Mouse (Mus musculus) heart, adult 2 months (tissue): ENCODE data around the gene Gm49369. TPM values are rescaled to one million over a fixed set of nuclear protein-coding genes. Genes with fewer than 3 reads are reported as not detected.

Experiments used
- DNase-seq, 2 experiments: peaks; one replicate each; pipeline ENCODE4 v3.0.0; 2021
- H3K27ac ChIP-seq: fragments of 200-600 bp; 2 replicates; pipeline ENCODE4 v1.8.1; 2022
- H3K27me3 ChIP-seq: fragments of 200-500 bp; 2 replicates; pipeline ENCODE4 v1.6.1; 2012; ENCODE audit warnings: mild to moderate bottlenecking, low read length, inconsistent platforms, mixed read lengths; ENCODE audit not compliant: control insufficient read depth, insufficient read depth
- H3K36me3 ChIP-seq: fragments of 200-500 bp; 2 replicates; pipeline ENCODE4 v1.6.1; 2012; ENCODE audit warnings: low read length, inconsistent platforms; ENCODE audit not compliant: control insufficient read depth, insufficient read depth
- H3K4me1 ChIP-seq: fragments of 200-500 bp; 2 replicates; pipeline ENCODE4 v1.6.1; 2011; ENCODE audit warnings: low read length; ENCODE audit not compliant: control insufficient read depth, insufficient read depth
- H3K4me3 ChIP-seq: fragments of 200-600 bp; 2 replicates; pipeline ENCODE4 v1.8.1; 2022
- H3K79me2 ChIP-seq: fragments of 200-500 bp; replicated peaks from 2 replicates; pipeline ENCODE4 v1.6.1; 2012; ENCODE audit warnings: mild to moderate bottlenecking, inconsistent platforms, low read length, moderate library complexity, mixed read lengths; ENCODE audit not compliant: control insufficient read depth, insufficient read depth
- H3K9ac ChIP-seq: fragments of 200-500 bp; 2 replicates; pipeline ENCODE4 v1.6.1; 2012; ENCODE audit warnings: low read depth, mild to moderate bottlenecking, control low read depth, inconsistent platforms, low read length, mixed read lengths
- CTCF ChIP-seq: fragments of 200-600 bp; IDR thresholded peaks from 2 replicates; pipeline ENCODE4 v1.8.1; 2022; ENCODE audit warnings: antibody characterized with exemption, mild to moderate bottlenecking, moderate library complexity
- EP300 ChIP-seq: fragments of 200-500 bp; IDR thresholded peaks from 2 replicates; pipeline ENCODE4 v1.6.1; 2011; ENCODE audit warnings: low read depth, low read length, control low read depth; ENCODE audit not compliant: insufficient read depth
- POLR2A ChIP-seq: fragments of 200-500 bp; IDR thresholded peaks from 2 replicates; pipeline ENCODE4 v1.6.1; 2011; ENCODE audit warnings: mild to moderate bottlenecking, low read depth, low read length, control low read depth; ENCODE audit not compliant: insufficient read depth
- WGBS: fragments of 180-500 bp; shearing (Covaris S2); methylation state at CpG from one replicate; pipeline ENCODE4 v1.1.7; 2018; 5-methylcytosine and 5-hydroxymethylcytosine counted together
- intact Hi-C: fragments of 180-260 bp; cut with DNase I; formaldehyde crosslinking; loops from one replicate; pipeline ENCODE4 v1.15.1; 2025
- long read RNA-seq: library from polyadenylated mRNA; stranded (forward); transcript quantifications from one replicate; pipeline ENCODE4 v2.0.0, GENCODE M21; 2021
- polyA plus RNA-seq: library from polyadenylated mRNA; depleted of rRNA; stranded (reverse); fragments of >200 nt; gene quantifications from 2 replicates; pipeline ENCODE4 v1.2.3, GENCODE M21; 2012; rRNA removed
- total RNA-seq, 2 experiments: library from RNA; stranded (reverse); gene quantifications; 2 replicates each; pipeline ENCODE4 v1.2.3; 2021

Gm49369 gene
- total RNA-seq (1 to 10 TPM; 3.5 to 4.9 TPM), polyA plus RNA-seq (0.23 TPM in 1 of 2 replicates, not detected in the other)
- long read RNA-seq = 0 reads

DNA sequence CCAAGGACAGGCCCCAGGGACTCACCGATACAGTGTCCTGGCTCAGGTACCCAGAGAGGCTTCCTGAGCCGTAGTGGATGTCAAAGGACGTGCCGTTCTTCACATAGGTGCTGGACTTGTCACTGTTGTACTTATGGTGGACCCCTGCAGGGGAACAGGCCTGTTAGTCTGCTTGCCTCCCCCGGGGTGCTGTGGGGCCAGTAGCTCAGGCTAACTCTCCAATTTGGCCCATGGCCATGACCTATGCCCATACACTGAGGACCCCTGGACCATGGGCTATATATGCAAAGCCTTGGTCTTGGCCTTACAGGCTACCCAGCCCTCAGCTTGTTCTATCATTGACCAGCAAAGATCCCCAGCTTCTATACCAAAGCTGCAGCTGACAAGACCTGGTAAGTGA is at the start of gene Gm49369:
Gene Gm49369, minus strand, starts transcription at position 101 of the 400 bp plus-strand sequence.
- DNase-seq = no peak
- Histone ChIP-seq H3K27me3 (no peaks in the 10 kb centered on the region), H3K79me2 (peaks cover 2% of the 10 kb centered on the region), H3K27ac (no peak within 1 kb of the TSS), H3K9ac (no peak within 1 kb of the TSS), H3K4me1 (peaks cover 12% of the 10 kb centered on the region), H3K36me3 (peaks cover 5% of the 10 kb centered on the region; the same call in 1 of the 2 replicates), H3K4me3 (no peak within 1 kb of the TSS)
- WGBS = 95% methylated on average over 5 of the region's 5 CpGs
- TF ChIP-seq EP300 = no peak
- no peak for TF ChIP-seq CTCF
- TF ChIP-seq POLR2A = no peak
- intact Hi-C loops = no loop called here

GRCm38 (mm10) chr7:142431106-142431505 is 48.6 kb upstream of the Gm49369 start:
- Histone ChIP-seq H3K79me2 (no peaks in the 10 kb centered on the region), H3K27ac (no peak overlapping the region), H3K27me3 (no peaks in the 10 kb centered on the region), H3K36me3 (no peaks in the 10 kb centered on the region), H3K4me1 (peaks cover 3% of the 10 kb centered on the region), H3K4me3 (no peak overlapping the region), H3K9ac (no peak overlapping the region)
- DNase-seq = no peak
- WGBS = 97% methylated on average over 14 of the region's 14 CpGs
- TF ChIP-seq EP300 (no peak), POLR2A (no peak), CTCF (no peak)
- intact Hi-C loops = loop anchor here (5.0 kb wide), 1 partner anchor 246 kb away; no protein-coding TSS in a partner anchor

- H3K9ac ChIP-seq = no peak overlapping the region
- H3K79me2 ChIP-seq = no peaks in the 10 kb centered on the region
- no peaks in the 10 kb centered on the region for H3K36me3 ChIP-seq
- H3K27ac ChIP-seq = no peak overlapping the region
- no peak overlapping the region for H3K4me3 ChIP-seq
- TF ChIP-seq POLR2A (no peak), CTCF (no peak), EP300 (no peak)
- peaks cover under 1% of the 10 kb centered on the region; the same call in 1 of the 2 replicates for H3K4me1 ChIP-seq
- WGBS = 33% methylated on average over 12 of the region's 12 CpGs
- intact Hi-C loops = loop anchor here (5.0 kb wide), 1 partner anchor 247 kb away; no protein-coding TSS in a partner anchor
- no peaks in the 10 kb centered on the region for H3K27me3 ChIP-seq
- no peak for DNase-seq
Observed at GRCm38 (mm10) chr7:142430160-142430678, 47.8 kb upstream of the Gm49369 start.

DNA sequence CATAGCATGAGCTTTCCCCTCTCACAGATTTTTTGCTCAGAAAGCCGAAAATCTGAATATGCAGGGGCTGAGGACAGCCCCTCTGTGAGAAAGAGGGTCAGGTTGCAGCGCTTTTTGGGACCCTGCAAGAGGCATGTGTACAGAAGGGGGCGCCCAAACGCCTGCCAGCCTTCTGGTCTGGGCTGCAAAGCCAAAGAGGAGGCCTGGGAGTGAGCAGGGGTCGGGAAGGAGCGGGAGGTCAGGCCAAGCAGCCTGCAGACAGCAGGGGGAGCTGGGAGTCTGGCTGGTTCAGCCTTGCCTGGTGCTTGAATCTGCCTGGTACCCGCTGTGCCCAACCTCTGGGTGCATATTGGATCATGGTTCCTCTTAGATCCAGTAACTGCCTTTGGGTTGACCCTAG is 45.7 kb upstream of the Gm49369 start:
- intact Hi-C loops = no loop called here
- H3K27me3 ChIP-seq = no peaks in the 10 kb centered on the region
- TF ChIP-seq CTCF (peak; percentile 54), EP300 (no peak), POLR2A (no peak)
- H3K4me1 ChIP-seq = no peaks in the 10 kb centered on the region
- H3K36me3 ChIP-seq = no peaks in the 10 kb centered on the region
- no peak overlapping the region for H3K4me3 ChIP-seq
- WGBS = 53% methylated on average over 7 of the region's 7 CpGs
- no peak overlapping the region for H3K9ac ChIP-seq
- H3K79me2 ChIP-seq = no peaks in the 10 kb centered on the region
- no peak overlapping the region for H3K27ac ChIP-seq
- DNase-seq = no peak

- peak in 1 of 2 experiments; percentile 64 for DNase-seq
- H3K27me3 ChIP-seq = no peaks in the 10 kb centered on the region
- intact Hi-C loops = loop anchor here (2.0 kb wide), 2 partner anchors 65 to 91 kb away; no protein-coding TSS in a partner anchor
- no peak overlapping the region for H3K9ac ChIP-seq
- no peak overlapping the region for H3K27ac ChIP-seq
- H3K36me3 ChIP-seq = no peaks in the 10 kb centered on the region
- 53% methylated on average over 11 of the region's 11 CpGs for WGBS
- H3K4me3 ChIP-seq = no peak overlapping the region
- TF ChIP-seq POLR2A = no peak
- peak; percentile 27; the same call in 1 of the 2 replicates for TF ChIP-seq EP300
- peak; percentile 82 for TF ChIP-seq CTCF
- no peaks in the 10 kb centered on the region for H3K4me1 ChIP-seq
- H3K79me2 ChIP-seq = no peaks in the 10 kb centered on the region
Observed at GRCm38 (mm10) chr7:142425641-142426213, 43.3 kb upstream of the Gm49369 start.

DNA sequence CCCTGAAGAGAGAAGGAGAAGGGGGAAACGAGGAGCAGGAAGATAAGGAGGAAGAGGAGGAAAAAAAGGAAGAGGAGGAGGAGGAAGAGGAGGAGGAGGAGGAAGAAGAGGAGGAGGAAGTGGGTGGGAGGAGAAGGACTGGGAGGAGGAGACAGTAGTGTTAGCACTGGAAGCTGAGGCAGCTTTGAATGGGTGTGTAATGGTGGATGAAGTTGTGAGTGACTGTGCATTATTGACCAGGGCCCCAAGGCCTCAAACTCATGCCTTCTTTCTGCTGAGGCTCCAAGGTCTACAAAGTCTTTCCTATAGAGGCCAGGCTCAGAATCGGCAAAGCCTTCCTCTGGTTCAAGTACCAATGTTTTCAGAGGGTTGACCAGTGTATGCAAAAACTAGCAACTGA is 39.4 kb upstream of the Gm49369 start:
- TF ChIP-seq EP300 (no peak), CTCF (no peak), POLR2A (no peak)
- intact Hi-C loops = loop anchor here (5.0 kb wide), 1 partner anchor 35 kb away; the partner anchor contains the start of gene Ctsd
- H3K27me3 ChIP-seq = no peaks in the 10 kb centered on the region
- WGBS = 68% methylated on average over 2 of the region's 2 CpGs
- H3K79me2 ChIP-seq = no peaks in the 10 kb centered on the region
- H3K4me3 ChIP-seq = no peak overlapping the region
- no peak for DNase-seq
- peaks cover 6% of the 10 kb centered on the region for H3K4me1 ChIP-seq
- no peak overlapping the region for H3K27ac ChIP-seq
- no peak overlapping the region for H3K9ac ChIP-seq
- peaks cover 2% of the 10 kb centered on the region; the same call in 1 of the 2 replicates for H3K36me3 ChIP-seq
